Mouse (Mus musculus) ES-E14 (cell line): ENCODE data around the gene Zfp239. TPM values are rescaled to one million over a fixed set of nuclear protein-coding genes. Genes with fewer than 3 reads are reported as not detected.
"Not testable (repeated sequence)": the region's sequence is repeated elsewhere in the genome, so short reads cannot be mapped to it uniquely, and the experiment has no call there.

Experiments
- DNase-seq: peaks from one replicate; pipeline ENCODE4 v3.0.0-alpha.2; 2013; ENCODE audit warnings: low read depth, low spot score
- H3K27ac ChIP-seq: 2 replicates; pipeline ENCODE4 v1.5.1; 2012; ENCODE audit warnings: low read depth, mild to moderate bottlenecking, low read length, moderate library complexity, mixed read lengths; ENCODE audit not compliant: poor library complexity, insufficient read depth, severe bottlenecking
- H3K36me3 ChIP-seq: 2 replicates; pipeline ENCODE4 v1.6.1; 2012; ENCODE audit warnings: mild to moderate bottlenecking, low read length, moderate library complexity, mixed read lengths; ENCODE audit not compliant: control insufficient read depth, poor library complexity, insufficient read depth, severe bottlenecking
- H3K4me1 ChIP-seq, 2 experiments: fragments of 150-350 bp in 1 of 2; sonication (generic) in 1 of 2; 2 replicates each; pipeline ENCODE4 v1.6.1; 2012; ENCODE audit warnings: low read length in 2 of 2, mild to moderate bottlenecking in 1 of 2, mixed read lengths in 1 of 2; ENCODE audit not compliant: control insufficient read depth in 2 of 2, insufficient read depth in 2 of 2, poor library complexity in 1 of 2
- H3K4me3 ChIP-seq, 2 experiments: fragments of 150-350 bp in 1 of 2; sonication (generic) in 1 of 2; 2 replicates each; pipeline ENCODE4 v1.5.1; 2012; ENCODE audit warnings: low read length in 2 of 2, low read depth in 1 of 2, mild to moderate bottlenecking in 1 of 2, mixed read lengths in 1 of 2; ENCODE audit not compliant: insufficient read depth in 1 of 2, poor library complexity in 1 of 2, severe bottlenecking in 1 of 2
- H3K9ac ChIP-seq: 2 replicates; pipeline ENCODE4 v1.6.1; 2012; ENCODE audit warnings: low read depth, mild to moderate bottlenecking, low read length, mixed read lengths; ENCODE audit not compliant: poor library complexity, insufficient read depth, severe bottlenecking
- H3K9me3 ChIP-seq: fragments of 150-350 bp; sonication (generic); 2 replicates; pipeline ENCODE4 v1.6.1; 2012; ENCODE audit warnings: low read depth, mild to moderate bottlenecking, low read length; ENCODE audit not compliant: control insufficient read depth, insufficient read depth
- CHD2 ChIP-seq: IDR thresholded peaks from 2 replicates; pipeline ENCODE4 v1.6.1; 2014; ENCODE audit warnings: mild to moderate bottlenecking, low read depth, low read length, inconsistent platforms
- HCFC1 ChIP-seq: IDR thresholded peaks from 2 replicates; pipeline ENCODE4 v1.6.1; 2012; ENCODE audit warnings: low read length, inconsistent platforms, borderline replicate concordance; ENCODE audit not compliant: insufficient read depth
- MAFK ChIP-seq: IDR thresholded peaks from 2 replicates; pipeline ENCODE4 v1.6.1; 2014; ENCODE audit warnings: mild to moderate bottlenecking, low read depth, low read length, inconsistent platforms; ENCODE audit not compliant: insufficient read depth
- ZC3H11A ChIP-seq: IDR thresholded peaks from 2 replicates; pipeline ENCODE4 v1.6.1; 2012; ENCODE audit warnings: low read depth, mild to moderate bottlenecking, inconsistent platforms, low read length, borderline replicate concordance
- ZNF384 ChIP-seq: IDR thresholded peaks from 2 replicates; pipeline ENCODE4 v1.6.1; 2012; ENCODE audit warnings: low read depth, low read length, inconsistent platforms
- in situ Hi-C, 2 experiments: fragments of 600-800 bp; cut with MboI; formaldehyde crosslinking; loops; one replicate each; pipeline ENCODE4 v1.15.1; 2025; ENCODE audit warnings: low sequenced_read_pairs in 2 of 2, inconsistent platforms in 1 of 2; ENCODE audit not compliant: unreplicated experiment in 2 of 2
- total RNA-seq: library from RNA; depleted of rRNA; stranded (reverse); fragments of 300-350 nt; gene quantifications from 2 replicates; pipeline ENCODE4 v1.2.3, GENCODE M21; 2012

Gene Zfp239
- total RNA-seq, 1 experiment: 10.2 TPM

GRCm38 (mm10) chr6:117873450-117873849 is 11.6 kb downstream of the Zfp239 start:
- DNase-seq, H3K9ac ChIP-seq, H3K36me3 ChIP-seq, H3K9me3 ChIP-seq, H3K4me3 ChIP-seq, H3K4me1 ChIP-seq, H3K27ac ChIP-seq, in situ Hi-C loops: not testable (repeated sequence)
- peak; percentile 78 for TF ChIP-seq ZNF384

GRCm38 (mm10) chr6:117874621-117875281 is 12.9 kb downstream of the Zfp239 start:
- Histone ChIP-seq H3K4me3 (no peak overlapping the region), H3K4me1 (peaks cover 0 to 3% of the 10 kb centered on the region in 2 experiments; a peak in 1 of 4 replicates), H3K9me3 (no peaks in the 10 kb centered on the region), H3K36me3 (no peaks in the 10 kb centered on the region), H3K27ac (no peak overlapping the region), H3K9ac (no peak overlapping the region)
- no peak for DNase-seq
- TF ChIP-seq CHD2 (no peak), HCFC1 (no peak), MAFK (no peak), ZNF384 (no peak), ZC3H11A (no peak)
- in situ Hi-C loops: no loop called here

- in situ Hi-C loops: no loop called here
- peak; percentile 75 for DNase-seq
- no peaks in the 10 kb centered on the region for H3K36me3 ChIP-seq
- H3K27ac ChIP-seq: peak overlapping the region; percentile 99
- no peaks in the 10 kb centered on the region for H3K9me3 ChIP-seq
- peaks cover 4 to 5% of the 10 kb centered on the region in 2 experiments for H3K4me1 ChIP-seq
- peak overlapping the region; percentile 79 to 83 for H3K4me3 ChIP-seq
- H3K9ac ChIP-seq: peak overlapping the region; percentile 99
- TF ChIP-seq HCFC1 (no peak), MAFK (no peak), ZNF384 (no peak), CHD2 (no peak), ZC3H11A (no peak)
These were observed 17.0 kb downstream of the Zfp239 start for GRCm38 (mm10) chr6:117878700-117879407.

GRCm38 (mm10) chr6:117879408-117880115 is 17.7 kb downstream of the Zfp239 start:
- Histone ChIP-seq H3K36me3 (no peaks in the 10 kb centered on the region), H3K9me3 (no peaks in the 10 kb centered on the region), H3K4me3 (peak overlapping the region; percentile 79 to 83), H3K27ac (peak overlapping the region; percentile 99), H3K9ac (peak overlapping the region; percentile 99), H3K4me1 (peaks cover 4 to 8% of the 10 kb centered on the region in 2 experiments)
- no peak for TF ChIP-seq ZNF384
- peak; percentile 46; the same call in 1 of the 2 replicates for TF ChIP-seq CHD2
- peak; percentile 46 for TF ChIP-seq MAFK
- no peak; the same call in 1 of the 2 replicates for TF ChIP-seq ZC3H11A
- peak; percentile 68 for TF ChIP-seq HCFC1
- DNase-seq: peak; percentile 98
- in situ Hi-C loops: no loop called here
